Mouse (Mus musculus) layer of hippocampus, adult 8-10 months (tissue): ENCODE data around the gene Adcy2. TPM values are rescaled to one million over a fixed set of nuclear protein-coding genes. Genes with fewer than 3 reads are reported as not detected.

Experiments
- DNase-seq, 2 experiments: peaks; one replicate each; pipeline ENCODE4 v3.0.0; 2022; ENCODE audit warnings: low spot score in 2 of 2
- total RNA-seq, 4 experiments: library from RNA; stranded (reverse); gene quantifications; 2 replicates each; pipeline ENCODE4 v1.2.4; 2022

Gene Adcy2
- 100 to 1,000 TPM; 105 to 117 (median 111) TPM for total RNA-seq

DNA sequence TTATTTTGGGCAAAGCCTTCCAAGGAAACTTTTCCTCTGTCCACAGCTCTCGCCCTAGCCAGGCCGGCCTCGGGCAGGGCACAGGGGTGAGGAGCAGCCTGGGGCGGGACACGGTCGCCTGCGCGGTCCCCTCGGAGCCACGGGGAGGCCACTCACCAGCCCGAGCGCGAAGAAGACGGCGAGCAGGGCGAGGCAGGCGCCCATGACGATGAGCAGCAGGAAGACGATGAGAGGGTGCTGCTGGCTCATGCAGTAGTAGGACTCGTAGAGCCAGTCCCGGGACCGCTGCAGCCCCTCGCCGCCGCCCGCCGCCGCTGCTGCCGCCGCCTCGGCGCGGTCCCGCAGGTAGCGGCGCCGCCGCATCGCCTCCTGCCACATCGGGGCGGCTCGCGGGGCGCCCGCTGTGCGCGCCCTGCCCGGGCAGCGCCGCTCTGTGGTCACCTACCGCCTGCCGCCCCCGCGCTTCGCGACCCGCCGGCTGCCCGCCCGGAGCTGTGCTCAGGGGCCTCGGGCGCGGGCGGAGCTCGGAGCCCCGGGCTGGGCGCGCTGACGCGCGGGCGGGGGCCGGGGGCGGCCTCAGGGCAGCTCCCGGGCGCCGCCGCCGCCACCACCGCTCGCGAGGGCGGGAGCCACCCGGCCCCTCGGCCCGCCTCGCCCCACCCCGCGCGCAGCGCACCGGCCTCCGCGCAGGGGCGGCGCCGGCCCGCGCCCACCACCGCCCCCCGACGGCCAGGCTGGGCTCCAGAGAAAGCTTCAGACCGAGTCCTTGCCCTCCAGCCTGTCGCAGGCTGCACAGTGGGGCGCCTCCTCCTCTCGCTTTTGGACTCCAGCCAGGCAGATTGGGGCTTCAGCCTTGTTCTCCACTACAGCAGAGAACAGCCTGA lies at the start of gene Adcy2:
Adcy2 (minus strand) TSS at position 624 of the 884 bp plus-strand sequence.
- DNase-seq: peak; percentile 57 to 66

- DNase-seq: peak; percentile 14 to 57
These were observed 37.8 kb upstream of the Adcy2 start for GRCm38 (mm10) chr13:69036991-69037597.

GRCm38 (mm10) chr13:69034621-69035020 lies 35.3 kb upstream of the Adcy2 start:
- DNase-seq: no peak

- DNase-seq: no peak
These were observed 34.2 kb upstream of the Adcy2 start for GRCm38 (mm10) chr13:69033532-69033931.

DNA sequence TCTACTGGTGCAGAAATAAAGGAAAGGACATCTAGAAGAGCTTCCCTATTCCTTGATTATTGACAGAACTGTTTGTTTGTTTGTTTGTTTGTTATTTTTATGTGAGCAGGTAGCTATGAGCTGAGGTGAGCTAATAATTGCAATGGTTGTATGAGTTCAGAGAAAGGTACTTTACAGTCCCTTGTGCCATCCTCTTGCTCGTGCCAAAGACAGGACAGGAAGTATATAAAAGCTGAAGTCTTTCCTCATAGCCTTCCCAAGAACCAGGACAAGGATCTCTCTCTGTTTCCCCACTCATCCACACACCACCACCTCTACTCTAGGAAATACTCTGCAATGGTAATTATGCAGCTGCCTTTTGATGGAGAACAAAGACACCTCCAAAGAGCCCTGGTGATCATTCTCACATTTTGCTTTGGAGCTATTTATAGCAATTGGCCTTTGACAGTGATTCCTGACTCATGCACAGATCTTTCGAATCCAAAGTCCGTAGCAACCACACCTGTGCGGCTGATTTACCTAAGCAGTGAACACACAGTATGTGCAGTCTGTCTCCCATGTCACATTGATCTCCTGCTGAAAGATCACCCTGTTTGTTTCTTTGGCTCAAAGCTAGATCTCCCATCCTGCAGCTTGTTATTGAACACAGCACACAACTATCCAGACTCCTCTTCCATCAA lies 29.9 kb upstream of the Adcy2 start:
- DNase-seq: no peak

GRCm38 (mm10) chr13:69024964-69025363 lies 25.6 kb upstream of the Adcy2 start:
- no peak for DNase-seq

GRCm38 (mm10) chr13:69023239-69023638 lies 23.9 kb upstream of the Adcy2 start:
- no peak for DNase-seq

- no peak for DNase-seq
These were observed 21.2 kb upstream of the Adcy2 start for GRCm38 (mm10) chr13:69020574-69020973.

DNA sequence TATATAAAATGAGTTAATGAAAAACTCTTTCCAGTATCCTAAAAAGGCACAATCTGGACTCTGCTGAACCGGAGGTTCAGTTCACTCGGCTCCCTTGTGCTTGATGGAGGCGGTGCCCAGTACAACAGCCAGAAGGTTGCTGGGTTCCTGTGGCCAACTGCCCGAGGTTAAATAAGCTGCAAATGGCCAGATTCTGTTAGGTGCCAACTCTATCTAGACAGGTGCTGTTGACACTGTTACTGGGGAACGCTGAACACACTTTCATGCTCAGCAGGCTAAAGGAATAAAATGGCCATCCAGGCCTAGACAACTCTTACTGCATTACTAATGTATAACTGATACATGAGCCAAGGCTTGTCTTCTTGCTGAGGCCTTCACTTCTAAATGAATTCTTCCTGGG lies 7.6 kb upstream of the Adcy2 start:
- DNase-seq: no peak

- peak; percentile 43 to 50 for DNase-seq
These were observed 6.8 kb upstream of the Adcy2 start for GRCm38 (mm10) chr13:69006091-69006490.

DNA sequence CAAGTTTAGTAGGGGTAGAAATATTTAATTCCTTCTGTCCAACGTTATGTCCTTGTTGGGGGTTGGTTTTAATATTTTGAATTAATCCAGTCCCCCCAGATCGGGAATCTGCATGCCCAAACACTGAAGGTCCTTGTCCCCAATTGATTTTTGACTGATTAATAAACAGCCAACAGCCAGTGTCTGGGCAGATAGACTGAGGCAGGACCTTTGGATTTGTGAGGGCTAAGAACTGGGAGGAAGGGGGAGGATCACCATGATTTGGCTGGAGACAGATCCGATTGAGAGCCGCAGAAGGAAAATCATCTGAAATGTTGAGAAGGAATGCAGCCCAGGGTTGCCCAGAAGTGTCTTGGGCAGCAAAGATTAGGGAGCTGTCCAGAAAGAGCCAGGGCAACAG lies 5.1 kb upstream of the Adcy2 start:
- no peak for DNase-seq

- no peak for DNase-seq
These were observed 3.3 kb upstream of the Adcy2 start for GRCm38 (mm10) chr13:69002631-69003030.

DNA sequence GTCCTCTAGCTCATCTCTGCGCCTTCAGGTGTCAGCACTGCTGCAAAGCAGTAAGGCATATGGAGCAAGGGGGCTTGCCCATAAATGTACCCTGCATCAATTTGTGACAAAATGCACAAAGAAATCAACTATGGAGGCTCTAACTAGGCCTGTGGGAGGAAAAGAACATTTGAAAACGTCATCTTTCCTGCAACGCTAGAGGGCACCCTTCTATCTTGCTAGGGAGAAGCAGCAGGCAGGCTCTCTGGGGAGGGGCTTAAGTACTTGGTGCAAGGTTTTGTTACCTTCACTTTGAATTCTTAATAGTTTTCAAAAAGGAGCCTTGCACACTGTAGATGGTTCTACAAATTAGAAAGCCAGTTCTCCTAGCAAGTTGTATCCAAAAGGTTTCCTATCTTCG lies 2.8 kb upstream of the Adcy2 start:
- peak; percentile 41 to 58 for DNase-seq

DNA sequence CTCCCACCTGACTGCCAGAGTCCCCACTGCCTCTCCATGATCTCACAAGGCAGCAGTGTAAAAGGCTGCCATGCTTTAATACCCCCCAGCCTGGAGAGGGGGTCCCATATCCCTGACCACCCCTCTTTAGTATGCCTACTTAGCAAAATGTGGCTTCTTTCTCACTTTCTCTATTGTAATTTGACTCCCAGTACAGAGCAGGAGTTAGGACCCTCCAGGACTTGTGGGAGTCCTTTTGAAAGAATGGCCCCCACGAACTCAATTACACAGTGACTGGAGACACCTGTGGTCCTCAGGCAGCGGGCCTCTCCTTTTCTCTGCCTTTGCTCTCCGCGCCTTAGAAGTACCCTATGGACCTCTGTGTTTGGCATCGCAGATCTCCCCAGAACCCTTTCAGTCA lies 485 bp upstream of the Adcy2 start:
- DNase-seq: no peak

- DNase-seq: no peak
These were observed 803 bp downstream of the Adcy2 start for GRCm38 (mm10) chr13:68998558-68998917.

DNA sequence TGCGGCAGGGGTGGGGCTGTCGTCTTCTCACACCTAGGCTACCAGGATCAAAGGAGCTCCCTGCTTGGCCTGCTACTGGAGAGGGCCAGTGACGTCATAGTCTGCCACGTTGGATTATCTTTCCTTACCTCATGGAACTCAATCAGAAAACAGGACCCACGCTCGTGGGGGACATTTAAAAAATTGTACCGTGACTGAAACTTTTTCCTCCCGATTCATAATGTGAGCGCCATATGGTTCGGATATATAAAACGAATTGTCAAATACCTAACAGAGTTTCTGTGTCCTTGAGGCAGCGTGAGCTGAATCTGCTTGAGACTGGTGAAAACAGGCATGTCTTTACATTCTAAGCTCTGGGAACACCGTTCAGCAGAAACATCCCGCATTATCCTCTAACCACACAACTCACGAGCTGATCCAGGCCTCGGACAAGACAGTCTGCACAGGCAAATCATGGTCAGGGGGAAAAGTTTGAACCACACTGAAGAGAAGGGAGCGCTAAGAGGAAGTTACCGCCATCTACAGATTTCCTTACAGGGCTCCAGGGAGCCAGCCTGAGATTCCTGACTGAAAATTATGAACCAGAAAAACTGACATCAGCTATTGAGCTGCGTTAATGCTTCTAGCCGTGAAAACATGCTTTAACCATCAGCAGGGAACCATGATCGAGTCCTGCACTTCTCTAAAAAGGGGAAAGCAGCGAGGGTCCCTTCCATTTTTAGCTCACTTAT lies 1.4 kb downstream of the Adcy2 start:
- no peak for DNase-seq

DNA sequence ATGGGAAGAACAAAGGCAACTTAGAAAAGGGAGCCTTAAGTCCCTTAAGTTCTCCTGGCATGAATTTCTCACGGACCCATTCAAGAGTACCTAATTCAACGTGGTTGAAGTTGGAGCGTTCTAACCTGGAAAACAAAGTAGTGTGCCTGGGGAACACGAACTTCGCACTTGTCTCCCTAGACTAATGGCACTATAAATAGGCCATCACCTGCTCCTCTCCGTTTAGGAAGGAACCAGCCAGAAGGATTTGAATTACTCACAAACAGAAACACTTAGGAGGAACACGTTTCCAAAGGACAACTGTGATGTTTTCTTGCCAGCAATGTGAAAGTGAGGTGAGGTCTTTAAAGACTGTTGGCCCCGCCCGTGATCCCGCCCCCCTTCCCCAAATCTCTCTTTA lies 2.0 kb downstream of the Adcy2 start:
- DNase-seq: no peak

DNA sequence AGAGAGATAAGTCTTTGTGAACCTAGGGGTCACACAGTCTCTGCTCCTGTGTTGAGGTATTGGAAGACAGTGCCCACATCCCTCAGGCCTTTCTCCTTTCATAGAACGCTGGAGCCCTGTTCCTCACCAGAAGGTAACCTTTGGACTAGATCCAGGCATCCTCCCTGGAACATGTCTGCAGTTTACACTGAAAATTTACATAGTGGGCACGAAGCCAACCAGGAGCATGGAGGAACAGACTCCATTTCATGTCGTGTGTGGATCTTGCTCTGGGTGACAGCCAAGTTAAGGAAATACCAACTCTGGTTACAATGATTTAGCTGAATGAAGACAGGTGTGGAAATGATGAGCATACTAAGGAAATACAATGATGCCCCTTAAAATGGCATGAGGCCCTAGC lies 2.7 kb downstream of the Adcy2 start:
- no peak for DNase-seq

GRCm38 (mm10) chr13:68985789-68986188 lies 13.6 kb downstream of the Adcy2 start:
- DNase-seq: no peak

- no peak for DNase-seq
These were observed 15.3 kb downstream of the Adcy2 start for GRCm38 (mm10) chr13:68984000-68984399.

DNA sequence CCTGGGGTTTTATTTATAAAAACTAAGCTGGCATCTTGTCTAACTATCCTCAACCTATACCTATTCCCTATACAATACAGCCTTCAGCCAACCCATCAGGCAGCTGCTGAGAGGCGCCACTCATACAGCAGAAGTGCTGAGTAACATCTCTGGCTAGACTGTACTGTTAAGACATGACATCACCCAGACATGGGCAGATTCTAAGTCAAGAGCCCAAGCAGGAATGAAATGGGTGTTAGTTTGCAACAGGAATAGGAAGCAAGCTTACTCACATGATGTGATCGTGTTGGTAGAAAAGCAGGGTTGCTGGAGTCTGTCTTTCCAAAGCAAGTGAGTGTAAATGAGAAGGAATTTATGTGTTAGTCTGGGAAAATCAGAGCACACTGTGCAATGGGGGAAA lies 18.3 kb downstream of the Adcy2 start:
- DNase-seq: no peak

- DNase-seq: peak in 1 of 2 experiments; percentile 37
These were observed 26.2 kb downstream of the Adcy2 start for GRCm38 (mm10) chr13:68973143-68973542.
